Mouse (Mus musculus) ovary, postnatal 10 days (tissue): ENCODE data around the gene Hpd.

Source experiments
- DNase-seq: peaks from one replicate; pipeline ENCODE4 v3.0.0; 2022; ENCODE audit warnings: low spot score

Gene Hpd

DNA sequence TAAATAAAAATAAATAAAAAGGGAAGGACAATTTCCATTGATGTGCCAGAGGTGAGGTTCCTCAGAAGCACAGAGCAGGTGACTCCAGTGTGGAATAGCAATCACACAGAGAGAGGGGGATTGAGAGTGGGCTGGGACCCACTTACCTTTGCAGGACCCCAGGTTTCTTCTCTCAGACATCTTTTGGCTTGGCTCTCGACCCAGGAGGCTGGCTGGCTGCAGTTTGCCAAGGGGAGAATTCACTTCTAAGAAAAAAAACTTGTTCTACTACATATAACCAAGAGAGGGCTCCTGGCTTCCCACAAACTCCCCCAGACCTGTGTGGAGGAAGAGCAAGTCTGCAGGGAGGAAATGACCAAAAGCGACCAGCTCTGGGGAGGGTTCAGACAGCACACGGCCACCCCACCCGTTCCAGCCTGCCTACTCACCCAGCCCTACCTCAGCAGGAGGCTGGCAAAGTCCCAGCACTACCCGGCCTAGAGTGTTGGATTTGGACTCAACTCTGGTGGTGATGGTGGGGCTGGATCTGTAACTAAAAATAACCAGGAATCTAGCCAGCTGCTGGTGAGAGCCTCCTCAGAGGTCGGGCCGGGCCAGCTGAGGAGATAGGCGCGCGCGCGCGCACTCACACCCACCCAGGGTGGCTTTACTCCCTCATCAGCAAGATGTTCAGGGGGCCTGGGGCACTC lies 48.2 kb downstream of the Hpd start:
- no peak for DNase-seq

GRCm38 (mm10) chr5:123133784-123134143 lies 48.8 kb downstream of the Hpd start:
- DNase-seq: no peak

- DNase-seq: peak; percentile 91
These were observed 49.3 kb downstream of the Hpd start for GRCm38 (mm10) chr5:123133083-123133783.

GRCm38 (mm10) chr5:123132308-123133071 lies 50.0 kb downstream of the Hpd start, which contains the start of gene Rhof:
Rhof (minus strand) TSS chr5:123132692.
- DNase-seq: peak; percentile 68

DNA sequence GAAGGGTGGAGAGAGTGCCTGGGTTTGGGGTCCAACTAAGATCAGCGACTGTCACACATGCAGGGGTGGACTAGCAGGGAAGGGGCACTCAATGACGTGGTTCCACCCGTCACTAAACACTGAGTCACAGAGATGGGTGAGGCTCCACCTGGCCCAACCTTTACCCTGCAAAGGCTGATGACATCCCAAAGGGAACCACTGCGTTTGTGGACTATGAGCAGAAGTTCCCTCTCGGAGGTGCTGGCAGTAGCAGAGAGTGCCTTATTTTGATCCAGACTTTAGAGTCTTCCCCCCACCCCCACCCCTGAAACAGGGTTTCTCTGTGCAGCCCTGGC lies 51.7 kb downstream of the Hpd start:
- DNase-seq: no peak

DNA sequence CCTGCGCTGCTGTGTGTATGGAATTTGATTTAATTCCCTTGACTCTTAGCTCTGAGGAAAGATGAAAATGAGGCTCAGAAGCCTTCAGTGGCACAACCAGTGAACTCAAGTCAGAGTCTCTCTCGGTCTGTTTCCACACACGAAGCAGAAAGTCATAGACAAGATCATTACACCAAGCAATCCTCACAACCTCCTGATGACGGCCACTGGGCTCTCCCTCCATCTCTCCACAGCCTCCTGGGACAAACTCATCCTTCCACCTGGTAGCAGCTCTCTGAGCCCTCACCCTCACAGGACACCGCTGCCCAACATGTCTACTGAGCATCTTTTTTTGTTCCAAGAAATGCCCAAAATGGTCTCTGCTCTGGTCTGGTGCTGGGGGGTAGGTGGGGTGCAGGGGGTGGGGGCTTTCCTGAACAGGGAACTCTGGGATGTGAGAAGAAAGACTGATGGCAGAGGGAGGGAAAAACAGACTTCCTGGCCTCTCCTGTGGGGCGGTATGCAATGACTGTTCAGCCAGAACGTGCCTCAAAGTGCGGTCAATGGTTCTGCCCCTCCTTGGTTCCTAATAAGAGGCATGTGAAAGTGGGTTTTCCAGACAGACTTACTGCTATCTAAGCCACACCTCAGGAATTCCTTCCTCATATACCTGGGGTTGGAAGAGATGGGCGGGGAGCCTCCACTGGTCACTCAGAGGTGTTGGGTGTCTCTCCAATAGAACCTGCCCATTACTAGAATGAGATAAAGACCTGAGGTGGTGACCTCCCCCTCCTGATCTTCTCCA lies 52.3 kb downstream of the Hpd start:
- no peak for DNase-seq

DNA sequence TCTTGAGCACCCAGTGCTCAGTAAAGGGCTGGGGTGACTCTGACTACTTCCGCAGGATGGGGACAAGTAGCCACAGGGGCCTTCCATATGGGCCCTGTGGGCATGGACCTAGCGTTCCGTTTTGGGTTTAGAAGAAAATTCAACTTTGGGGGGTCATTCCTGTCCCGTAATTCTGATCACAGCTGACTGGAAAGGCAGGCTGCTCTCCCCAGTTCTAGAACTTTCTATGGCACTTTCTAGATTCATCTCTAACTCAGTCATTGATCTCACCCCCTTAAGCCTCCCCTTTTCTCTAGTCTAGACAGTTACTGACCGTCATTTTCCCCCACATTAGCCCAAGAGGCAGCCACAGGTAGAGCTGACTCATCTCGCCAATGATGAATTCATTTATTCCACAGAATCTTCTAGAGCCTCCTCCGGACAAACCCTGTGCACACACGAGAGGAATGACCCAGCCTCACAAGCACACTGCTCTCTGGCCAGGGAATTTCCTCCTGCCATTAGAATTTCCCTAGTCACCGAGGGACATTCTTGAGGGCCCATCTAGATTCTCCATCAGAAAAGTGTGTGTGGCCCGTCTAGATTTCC lies 53.3 kb downstream of the Hpd start:
- DNase-seq: no peak

DNA sequence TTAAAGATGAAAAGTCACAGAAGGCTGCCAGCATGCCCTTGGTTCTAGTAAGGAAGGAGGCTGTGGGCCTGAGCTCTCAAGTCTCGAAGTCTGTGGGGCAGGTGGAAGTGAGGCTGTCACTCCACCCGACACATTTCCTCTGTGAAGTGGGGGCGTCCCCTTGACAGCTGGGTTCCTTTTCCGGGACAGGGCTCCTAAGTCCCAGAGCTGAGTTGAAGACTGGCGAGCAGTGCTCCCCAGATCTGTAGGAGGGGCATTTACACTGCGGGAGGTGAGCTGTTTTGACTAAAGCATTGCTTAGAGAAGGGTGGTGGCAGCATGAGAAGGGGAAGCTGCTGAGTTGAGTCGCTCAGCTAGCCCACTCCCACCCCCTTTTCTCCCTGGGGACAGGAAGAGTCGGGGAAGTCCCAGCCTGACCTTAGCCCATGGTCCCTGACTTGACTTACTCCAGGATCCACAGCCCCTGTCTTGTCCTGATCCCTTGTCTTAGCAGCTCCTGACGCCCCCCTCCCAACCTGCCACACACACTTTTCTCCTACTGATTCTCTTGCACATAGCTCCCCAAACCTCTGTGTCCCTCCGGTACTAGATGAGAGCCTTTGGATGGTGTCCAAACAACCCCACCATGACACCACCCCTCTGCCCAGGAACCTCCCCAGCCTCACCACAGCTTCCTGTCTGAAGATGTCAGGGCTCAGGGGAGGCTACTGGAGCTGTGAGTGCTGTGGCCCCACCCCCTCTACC lies 53.9 kb downstream of the Hpd start:
- no peak for DNase-seq

DNA sequence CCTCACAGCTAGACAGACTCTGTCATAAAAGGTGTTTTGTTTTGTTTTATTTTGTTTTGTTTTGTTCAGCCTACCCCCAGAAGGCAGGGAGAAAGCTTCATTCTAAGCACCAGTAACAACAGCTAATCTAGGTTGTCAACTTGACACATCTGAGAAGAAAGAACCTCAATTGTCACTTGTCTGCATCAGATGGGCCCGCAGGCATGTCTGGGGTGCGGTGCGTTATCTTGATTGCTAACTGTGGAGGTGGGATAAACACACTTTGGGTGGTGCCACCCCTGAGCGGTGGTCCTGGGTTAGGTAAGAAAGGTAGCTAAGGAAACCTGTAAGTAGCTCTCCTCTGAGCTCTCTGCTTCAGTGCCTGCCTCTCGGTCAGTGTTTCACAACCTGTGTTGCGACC lies 55.5 kb downstream of the Hpd start:
- DNase-seq: no peak

DNA sequence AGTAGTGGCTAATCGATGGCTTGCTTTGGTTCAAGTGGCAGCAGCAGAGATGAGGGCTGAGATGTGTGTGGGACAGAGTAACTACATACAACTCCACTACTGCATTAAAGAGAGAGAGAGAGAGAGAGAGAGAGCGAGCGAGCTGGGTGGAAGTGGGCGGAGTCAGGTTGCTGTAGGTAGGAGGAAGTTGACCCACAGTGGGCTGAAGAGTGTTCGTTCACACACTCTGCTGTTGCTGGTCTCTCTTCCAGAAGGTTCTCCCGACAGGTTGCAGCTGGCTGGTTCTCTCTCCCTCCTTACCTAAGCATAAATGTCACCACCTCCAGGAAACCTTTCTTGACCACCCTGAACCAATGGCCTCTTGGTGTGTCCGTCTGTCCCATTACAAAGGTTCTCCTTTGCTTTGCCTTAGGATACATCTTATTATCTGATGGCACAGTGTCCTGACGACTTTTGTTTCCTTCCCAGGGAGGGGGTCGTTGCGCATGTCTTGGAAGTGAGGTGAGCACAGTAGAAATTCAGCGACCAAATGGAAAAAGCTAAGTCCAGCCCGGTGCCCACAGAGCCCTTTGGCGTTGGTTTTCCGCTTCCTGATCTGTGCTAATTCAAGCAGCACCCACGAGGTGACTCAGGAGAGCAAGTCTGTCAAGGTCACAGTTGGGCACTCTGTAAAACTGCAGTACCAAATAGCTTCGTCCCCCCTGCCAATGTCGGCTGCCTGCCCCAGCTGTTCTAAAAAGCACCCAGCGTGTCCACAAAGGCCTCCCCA lies 56.7 kb downstream of the Hpd start:
- DNase-seq: no peak

GRCm38 (mm10) chr5:123125105-123125504 lies 57.4 kb downstream of the Hpd start:
- no peak for DNase-seq

DNA sequence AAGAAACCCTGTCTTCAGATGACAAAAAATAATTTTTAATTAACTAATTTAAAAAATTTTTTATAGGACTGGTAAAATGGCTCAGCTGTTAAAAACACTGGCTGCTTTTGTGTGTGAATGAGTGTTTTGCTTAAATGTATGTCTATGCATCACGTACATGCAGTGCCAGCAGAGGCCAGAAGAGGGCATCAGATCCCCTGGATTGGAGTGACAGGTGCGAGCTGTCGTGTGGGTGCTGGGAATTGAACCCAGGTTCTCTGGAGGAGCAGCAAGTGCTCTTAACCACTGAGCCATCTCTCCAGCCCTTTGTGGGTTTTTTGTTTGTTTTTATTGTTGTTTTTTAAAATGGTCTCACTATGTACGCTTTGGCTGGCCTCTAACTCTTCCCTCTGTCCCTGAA lies 60.3 kb downstream of the Hpd start:
- no peak for DNase-seq
